Mouse (Mus musculus) cortical plate, adult 2 months (tissue): ENCODE measurements around the gene Colca2. TPM values are rescaled to one million over a fixed set of nuclear protein-coding genes. Genes with fewer than 3 reads are reported as not detected.

Experiments used
- H3K27ac ChIP-seq: fragments of 200-500 bp; 2 replicates; pipeline ENCODE4 v1.5.1; 2012; ENCODE audit warnings: low read length, control low read depth, inconsistent platforms; ENCODE audit not compliant: insufficient read depth
- H3K4me1 ChIP-seq: fragments of 200-500 bp; 2 replicates; pipeline ENCODE4 v1.6.1; 2011; ENCODE audit warnings: low read length; ENCODE audit not compliant: control insufficient read depth, insufficient read depth
- H3K4me3 ChIP-seq: fragments of 200-500 bp; 2 replicates; pipeline ENCODE4 v1.5.1; 2011; ENCODE audit warnings: mild to moderate bottlenecking, low read length, control low read depth; ENCODE audit not compliant: insufficient read depth
- CTCF ChIP-seq: fragments of 200-500 bp; IDR thresholded peaks from 2 replicates; pipeline ENCODE4 v1.5.1; 2011; ENCODE audit warnings: mild to moderate bottlenecking, control low read depth, low read length; ENCODE audit not compliant: insufficient read depth; ENCODE audit errors: extremely low read depth
- POLR2A ChIP-seq: fragments of 200-500 bp; IDR thresholded peaks from 2 replicates; pipeline ENCODE4 v1.6.1; 2011; ENCODE audit warnings: mild to moderate bottlenecking, low read length, control low read depth; ENCODE audit not compliant: insufficient read depth; ENCODE audit errors: extremely low read depth
- polyA plus RNA-seq: library from polyadenylated mRNA; depleted of rRNA; stranded (reverse); fragments of >200 nt; gene quantifications from 2 replicates; pipeline ENCODE4 v1.2.3, GENCODE M21; 2012; rRNA removed

Colca2 gene
- polyA plus RNA-seq: 3.0 and 3.9 TPM in 2 replicates

- Histone ChIP-seq H3K27ac (peak within 1 kb of the TSS; percentile 67), H3K4me3 (peak within 1 kb of the TSS; percentile 54), H3K4me1 (no peaks in the 10 kb centered on the region)
- TF ChIP-seq CTCF (no peak), POLR2A (peak; percentile 42; the same call in 1 of the 2 replicates)
Measured at GRCm38 (mm10) chr9:51278500-51279381, at the start of gene Colca2. Gene Colca2, minus strand, starts transcription at chr9:51278569.

DNA sequence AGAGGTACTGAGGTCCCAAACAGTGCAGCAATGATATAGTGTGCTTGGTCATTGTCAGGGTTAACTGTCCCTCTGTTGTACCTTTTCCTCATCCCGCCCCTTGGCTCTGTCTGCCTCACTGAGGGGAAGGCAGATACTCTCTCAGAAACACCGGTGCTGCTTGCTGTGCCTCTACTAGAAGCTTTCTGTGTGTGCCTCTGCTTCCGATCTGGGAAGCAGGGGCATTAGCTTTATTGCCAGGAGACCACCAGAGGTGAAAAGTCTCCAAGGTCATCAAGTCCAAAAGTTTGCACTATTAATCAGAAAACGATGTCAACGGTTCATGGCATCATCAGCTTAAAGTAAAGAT lies 49.2 kb upstream of the Colca2 start:
- no peaks in the 10 kb centered on the region for H3K4me1 ChIP-seq
- no peak overlapping the region for H3K4me3 ChIP-seq
- no peak overlapping the region for H3K27ac ChIP-seq
- no peak for TF ChIP-seq CTCF
- no peak for TF ChIP-seq POLR2A

DNA sequence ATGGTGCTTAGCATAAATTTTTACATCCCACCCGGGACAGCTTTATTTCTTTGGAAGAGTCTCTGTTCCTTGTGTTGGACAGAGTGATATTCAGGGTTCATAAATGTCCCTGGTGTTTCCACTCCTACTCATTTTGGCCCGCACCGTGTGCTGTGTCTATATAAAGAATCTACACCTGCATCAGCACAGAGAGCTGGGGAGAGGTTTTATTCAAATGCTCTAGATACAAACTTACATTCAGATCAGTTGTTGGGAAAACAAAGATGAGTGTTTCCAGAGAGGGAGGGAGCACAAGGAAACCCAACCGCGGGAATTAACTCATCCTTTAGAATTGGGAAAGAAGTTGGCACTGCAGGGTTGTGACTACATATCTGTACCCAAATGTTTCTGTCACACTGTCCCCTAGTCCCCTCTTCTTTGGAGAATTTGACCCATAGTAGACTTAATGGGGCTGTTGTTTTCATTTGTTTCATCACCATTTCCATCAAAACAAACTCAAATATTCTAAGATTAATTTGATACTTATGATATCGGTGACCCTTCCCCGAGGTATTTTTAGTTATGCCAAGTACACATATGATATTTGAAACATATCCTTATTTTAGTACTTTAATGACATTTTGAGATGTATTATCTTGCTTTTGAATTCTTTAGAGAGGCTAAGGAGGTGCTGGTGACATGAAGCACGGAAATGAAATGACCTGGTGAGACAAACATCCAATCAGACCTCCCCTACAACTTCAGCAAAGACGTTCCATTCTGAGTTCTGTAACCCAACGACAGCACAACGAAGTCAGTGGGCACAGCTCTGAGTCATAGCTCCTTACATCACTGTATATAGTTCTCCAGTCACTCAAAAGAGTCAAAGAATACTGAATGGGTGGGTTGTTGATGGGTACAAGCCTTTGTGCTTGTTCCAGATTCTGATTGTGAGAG lies 48.5 kb upstream of the Colca2 start:
- TF ChIP-seq CTCF (no peak), POLR2A (no peak)
- Histone ChIP-seq H3K27ac (no peak overlapping the region), H3K4me3 (no peak overlapping the region), H3K4me1 (no peaks in the 10 kb centered on the region)

- Histone ChIP-seq H3K4me3 (no peak overlapping the region), H3K27ac (no peak overlapping the region), H3K4me1 (no peaks in the 10 kb centered on the region)
- TF ChIP-seq CTCF (no peak), POLR2A (no peak)
Measured at GRCm38 (mm10) chr9:51324406-51325065, 46.2 kb upstream of the Colca2 start.

- H3K4me1 ChIP-seq: no peaks in the 10 kb centered on the region
- no peak overlapping the region for H3K4me3 ChIP-seq
- no peak for TF ChIP-seq POLR2A
- no peak for TF ChIP-seq CTCF
- no peak overlapping the region for H3K27ac ChIP-seq
Measured at GRCm38 (mm10) chr9:51320096-51320495, 41.7 kb upstream of the Colca2 start.

- Histone ChIP-seq H3K4me3 (no peak overlapping the region), H3K27ac (no peak overlapping the region), H3K4me1 (no peaks in the 10 kb centered on the region)
- TF ChIP-seq CTCF: no peak
- TF ChIP-seq POLR2A: no peak
Measured at GRCm38 (mm10) chr9:51318246-51318645, 39.9 kb upstream of the Colca2 start.

DNA sequence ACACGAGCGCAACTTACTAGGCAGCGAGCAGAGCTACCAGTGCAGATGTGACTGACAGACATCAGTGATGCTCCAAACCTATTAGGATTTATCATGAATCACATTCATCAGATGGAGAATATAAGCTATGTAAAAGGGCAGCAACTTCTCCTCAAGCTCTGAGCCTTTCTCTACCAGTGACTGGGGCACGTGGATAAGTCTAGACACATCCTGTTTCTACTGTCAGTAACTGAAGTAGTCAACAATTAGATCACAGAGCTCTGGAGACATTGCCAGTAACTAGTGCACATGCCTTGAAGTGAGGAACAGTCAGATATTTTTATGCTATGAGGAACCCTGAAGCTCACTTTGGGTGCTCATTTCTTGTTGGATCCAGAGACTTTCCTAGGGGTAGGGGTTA lies 39.0 kb upstream of the Colca2 start:
- no peaks in the 10 kb centered on the region for H3K4me1 ChIP-seq
- TF ChIP-seq CTCF (no peak), POLR2A (no peak)
- H3K27ac ChIP-seq: no peak overlapping the region
- H3K4me3 ChIP-seq: no peak overlapping the region

GRCm38 (mm10) chr9:51315402-51316063 lies 37.2 kb upstream of the Colca2 start:
- no peak overlapping the region for H3K4me3 ChIP-seq
- no peaks in the 10 kb centered on the region for H3K4me1 ChIP-seq
- no peak overlapping the region for H3K27ac ChIP-seq
- TF ChIP-seq CTCF: no peak
- TF ChIP-seq POLR2A: no peak
